Mouse (Mus musculus): ENCODE results near the gene Rpl19. TPM values are rescaled to one million over a fixed set of nuclear protein-coding genes. Genes with fewer than 3 reads are reported as not detected.

The Rpl19 gene
- total RNA-seq, 2 experiments from 2014 or later, result 346 to 931 TPM

GRCm38 (mm10) chr11:98049672-98050519, 23.4 kb downstream of the Rpl19 start:
- no peak for ATAC-seq (replicated peaks; ENCODE audit: low FRiP score, poor library complexity, severe bottlenecking)

- ATAC-seq (replicated peaks; ENCODE audit: low FRiP score, poor library complexity, severe bottlenecking), result no peak
Observed at GRCm38 (mm10) chr11:98050520-98050815, 24.0 kb downstream of the Rpl19 start.

GRCm38 (mm10) chr11:98050940-98051339, 24.4 kb downstream of the Rpl19 start:
- ATAC-seq (replicated peaks; ENCODE audit: low FRiP score, poor library complexity, severe bottlenecking), result no peak

GRCm38 (mm10) chr11:98051611-98052128, 25.2 kb downstream of the Rpl19 start:
- ATAC-seq (replicated peaks; ENCODE audit: low FRiP score, poor library complexity, severe bottlenecking), result no peak

- no peak for ATAC-seq (replicated peaks; ENCODE audit: low FRiP score, poor library complexity, severe bottlenecking)
Observed at GRCm38 (mm10) chr11:98052129-98052988, 25.8 kb downstream of the Rpl19 start.

- ATAC-seq (replicated peaks; ENCODE audit: low FRiP score, poor library complexity, severe bottlenecking), result no peak
Observed at GRCm38 (mm10) chr11:98052989-98053834, 26.7 kb downstream of the Rpl19 start, which contains the start of gene Stac2. Gene Stac2 (minus strand): TSS chr11:98053462.

GRCm38 (mm10) chr11:98057466-98057865, 31.0 kb downstream of the Rpl19 start:
- no peak for ATAC-seq (replicated peaks; ENCODE audit: low FRiP score, poor library complexity, severe bottlenecking)

GRCm38 (mm10) chr11:98057998-98058397, 31.5 kb downstream of the Rpl19 start:
- no peak for ATAC-seq (replicated peaks; ENCODE audit: low FRiP score, poor library complexity, severe bottlenecking)

GRCm38 (mm10) chr11:98059662-98060061, 33.2 kb downstream of the Rpl19 start:
- no peak for ATAC-seq (replicated peaks; ENCODE audit: low FRiP score, poor library complexity, severe bottlenecking)

GRCm38 (mm10) chr11:98060104-98060692, 33.7 kb downstream of the Rpl19 start:
- ATAC-seq (replicated peaks; ENCODE audit: low FRiP score, poor library complexity, severe bottlenecking), result no peak

- no peak for ATAC-seq (replicated peaks; ENCODE audit: low FRiP score, poor library complexity, severe bottlenecking)
Observed at GRCm38 (mm10) chr11:98061441-98061840, 34.9 kb downstream of the Rpl19 start.

- ATAC-seq (replicated peaks; ENCODE audit: low FRiP score, poor library complexity, severe bottlenecking), result no peak
Observed at GRCm38 (mm10) chr11:98061904-98062562, 35.5 kb downstream of the Rpl19 start.

GRCm38 (mm10) chr11:98066201-98066600, 39.7 kb downstream of the Rpl19 start:
- ATAC-seq (replicated peaks; ENCODE audit: low FRiP score, poor library complexity, severe bottlenecking), result no peak

- no peak for ATAC-seq (replicated peaks; ENCODE audit: low FRiP score, poor library complexity, severe bottlenecking)
Observed at GRCm38 (mm10) chr11:98067255-98067654, 40.7 kb downstream of the Rpl19 start.

- ATAC-seq (replicated peaks; ENCODE audit: low FRiP score, poor library complexity, severe bottlenecking), result no peak
Observed at GRCm38 (mm10) chr11:98073442-98073841, 46.9 kb downstream of the Rpl19 start.

GRCm38 (mm10) chr11:98075195-98075808, 48.8 kb downstream of the Rpl19 start:
- peak; percentile 93 for ATAC-seq (replicated peaks; ENCODE audit: low FRiP score, poor library complexity, severe bottlenecking)

- no peak for ATAC-seq (replicated peaks; ENCODE audit: low FRiP score, poor library complexity, severe bottlenecking)
Observed at GRCm38 (mm10) chr11:98077086-98077485, 50.6 kb downstream of the Rpl19 start.

All from erythroid progenitor cell, adult 5-6 weeks (primary cell).